Mouse (Mus musculus) brain, embryonic 14.5 days (tissue): ENCODE results near the gene Otub1. TPM values are rescaled to one million over a fixed set of nuclear protein-coding genes. Genes with fewer than 3 reads are reported as not detected.

ENCODE experiments used
- DNase-seq: peaks from one replicate; pipeline ENCODE4 v3.0.0-alpha.2; 2011; ENCODE audit warnings: low read depth
- CTCF ChIP-seq: fragments of 200-500 bp; IDR thresholded peaks from 2 replicates; pipeline ENCODE4 v1.5.1; 2012; ENCODE audit warnings: inconsistent platforms, mild to moderate bottlenecking, moderate library complexity, borderline replicate concordance; ENCODE audit not compliant: insufficient read depth, insufficient read length; ENCODE audit errors: extremely low read depth
- POLR2A ChIP-seq: fragments of 200-500 bp; IDR thresholded peaks from 2 replicates; pipeline ENCODE4 v1.6.1; 2012; ENCODE audit warnings: mild to moderate bottlenecking, inconsistent platforms, borderline replicate concordance; ENCODE audit not compliant: poor library complexity, insufficient read depth, insufficient read length, severe bottlenecking; ENCODE audit errors: extremely low read depth
- polyA plus RNA-seq: library from polyadenylated mRNA; depleted of rRNA; stranded (reverse); fragments of >200 nt; gene quantifications from 2 replicates; pipeline ENCODE4 v1.2.3, GENCODE M21; 2012; rRNA removed

Gene Otub1
- polyA plus RNA-seq = 209 and 213 TPM in 2 replicates

GRCm38 (mm10) chr19:7205753-7206736 is at the start of gene Otub1:
Gene Otub1, minus strand, starts transcription at chr19:7206316.
- DNase-seq = peak; percentile 98
- TF ChIP-seq POLR2A = peak; percentile 62; the same call in 1 of the 2 replicates
- TF ChIP-seq CTCF = no peak

DNA sequence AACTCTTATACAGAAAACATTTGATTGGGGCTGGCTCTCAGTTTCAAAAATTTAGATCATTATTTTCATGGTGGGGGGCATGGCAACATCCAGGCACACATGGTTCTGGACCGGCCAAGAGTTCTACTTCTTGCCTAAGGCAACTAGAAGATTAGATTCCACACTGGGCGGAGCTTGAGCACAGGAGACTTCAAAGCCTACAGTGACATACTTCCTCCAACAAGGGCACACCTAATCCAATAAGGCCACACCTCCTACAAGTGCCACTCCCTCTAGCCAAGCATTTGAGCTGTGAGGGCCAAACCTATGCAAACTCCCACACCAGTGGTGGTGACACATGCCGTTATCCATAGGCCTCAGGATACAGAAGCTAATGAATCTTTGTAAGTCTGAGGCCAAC is 39.9 kb upstream of the Otub1 start:
- TF ChIP-seq CTCF (no peak), POLR2A (no peak)
- DNase-seq = no peak

DNA sequence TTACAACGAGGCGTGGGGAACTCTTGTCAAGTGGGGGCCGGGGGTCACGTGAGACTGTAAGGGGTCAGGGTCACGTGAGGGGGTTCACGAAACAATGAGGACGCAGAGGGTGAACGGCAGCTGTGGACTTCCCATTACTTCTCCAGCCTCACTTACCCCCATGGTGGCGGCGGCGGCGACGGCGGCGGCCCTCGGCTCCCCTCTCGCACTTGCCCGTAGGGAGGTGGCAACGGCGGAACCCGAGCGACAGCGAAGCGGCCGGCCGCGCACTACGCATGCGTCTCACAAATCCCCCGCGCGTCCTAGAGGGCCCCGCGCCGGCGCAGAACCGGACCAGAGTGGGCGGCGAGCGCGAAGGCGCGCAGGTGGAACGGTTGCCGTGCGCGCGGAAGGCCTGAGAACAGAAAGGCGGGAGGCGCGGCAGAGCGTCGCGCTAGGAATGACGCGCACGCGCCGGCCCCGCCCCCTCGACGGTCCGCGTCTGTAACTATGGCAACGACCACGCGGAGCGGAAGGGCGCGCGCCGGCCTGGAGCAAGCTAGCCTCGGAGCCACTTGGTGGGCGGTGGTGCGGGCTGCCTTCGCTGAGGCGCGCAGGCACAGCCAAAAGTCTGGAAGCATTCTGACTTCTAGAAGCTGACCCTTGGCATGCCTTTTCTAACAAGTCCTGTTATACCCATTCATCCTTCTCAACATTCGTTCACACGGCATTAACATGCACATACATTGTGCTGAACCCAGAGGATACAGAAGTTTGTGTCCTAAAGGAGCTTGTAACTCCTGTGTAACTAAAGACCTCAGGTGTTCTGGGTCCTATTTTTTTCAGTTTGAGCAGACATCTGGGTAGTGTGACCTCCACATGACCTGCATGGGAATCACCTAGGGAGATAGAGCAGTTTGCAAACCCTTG is 34.9 kb upstream of the Otub1 start, which contains the start of gene Naa40:
Naa40 (minus strand) TSS at position 402 of the 909 bp plus-strand sequence.
- DNase-seq = peak; percentile 98
- peak; percentile 69 for TF ChIP-seq POLR2A
- TF ChIP-seq CTCF = no peak

DNA sequence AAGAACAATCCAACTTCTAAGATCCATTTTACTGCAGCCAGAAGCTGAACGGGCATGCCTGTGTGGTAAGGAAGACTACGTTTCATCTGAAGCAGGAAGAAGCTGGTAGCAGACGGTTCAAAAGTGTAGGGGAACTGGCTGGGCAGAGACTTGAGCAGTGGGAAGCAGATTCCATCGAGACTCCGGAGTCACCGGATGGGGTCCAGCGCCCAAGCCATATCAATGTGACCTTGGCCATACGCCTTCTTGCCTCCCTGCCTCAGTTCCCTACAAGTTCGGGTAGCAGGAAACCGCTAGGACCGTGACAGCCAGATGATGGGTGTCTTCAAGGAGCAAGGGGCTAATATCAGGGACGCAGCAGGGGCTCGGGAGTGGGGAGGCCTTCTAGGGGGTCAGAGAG is 34.2 kb upstream of the Otub1 start:
- peak; percentile 8 for DNase-seq
- no peak for TF ChIP-seq POLR2A
- TF ChIP-seq CTCF = no peak

GRCm38 (mm10) chr19:7239574-7239973 is 33.5 kb upstream of the Otub1 start:
- TF ChIP-seq POLR2A = no peak
- no peak for TF ChIP-seq CTCF
- no peak for DNase-seq

DNA sequence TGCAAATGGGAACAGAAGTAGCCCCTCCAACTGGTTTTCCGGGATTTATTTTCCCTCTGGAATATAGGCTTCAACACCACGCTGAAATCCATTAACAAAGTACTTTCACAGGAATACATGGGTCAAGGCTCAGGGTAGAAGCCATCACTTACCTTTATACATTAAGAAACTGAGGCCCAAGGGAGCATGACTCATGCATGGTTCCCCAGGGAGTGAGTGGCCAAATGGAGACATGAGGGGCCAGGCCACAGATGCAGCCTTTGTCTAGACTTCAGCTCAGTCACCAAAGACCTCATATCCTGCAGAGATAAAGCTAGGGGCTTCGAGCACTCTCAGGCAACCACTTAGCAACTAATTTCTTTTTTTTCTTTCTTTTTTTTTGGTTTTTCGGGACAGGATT is 30.6 kb upstream of the Otub1 start:
- TF ChIP-seq CTCF (no peak), POLR2A (no peak)
- no peak for DNase-seq

- DNase-seq = no peak
- TF ChIP-seq POLR2A (no peak), CTCF (no peak)
These were observed 29.9 kb upstream of the Otub1 start for GRCm38 (mm10) chr19:7236011-7236410.

GRCm38 (mm10) chr19:7235461-7235860 is 29.3 kb upstream of the Otub1 start:
- DNase-seq = no peak
- TF ChIP-seq POLR2A = no peak
- no peak for TF ChIP-seq CTCF

GRCm38 (mm10) chr19:7234537-7235221 is 28.6 kb upstream of the Otub1 start:
- peak; percentile 90 for DNase-seq
- no peak for TF ChIP-seq POLR2A
- TF ChIP-seq CTCF = peak; percentile 84

- DNase-seq = no peak
- TF ChIP-seq POLR2A (no peak), CTCF (no peak)
These were observed 20.4 kb upstream of the Otub1 start for GRCm38 (mm10) chr19:7226511-7226914.

DNA sequence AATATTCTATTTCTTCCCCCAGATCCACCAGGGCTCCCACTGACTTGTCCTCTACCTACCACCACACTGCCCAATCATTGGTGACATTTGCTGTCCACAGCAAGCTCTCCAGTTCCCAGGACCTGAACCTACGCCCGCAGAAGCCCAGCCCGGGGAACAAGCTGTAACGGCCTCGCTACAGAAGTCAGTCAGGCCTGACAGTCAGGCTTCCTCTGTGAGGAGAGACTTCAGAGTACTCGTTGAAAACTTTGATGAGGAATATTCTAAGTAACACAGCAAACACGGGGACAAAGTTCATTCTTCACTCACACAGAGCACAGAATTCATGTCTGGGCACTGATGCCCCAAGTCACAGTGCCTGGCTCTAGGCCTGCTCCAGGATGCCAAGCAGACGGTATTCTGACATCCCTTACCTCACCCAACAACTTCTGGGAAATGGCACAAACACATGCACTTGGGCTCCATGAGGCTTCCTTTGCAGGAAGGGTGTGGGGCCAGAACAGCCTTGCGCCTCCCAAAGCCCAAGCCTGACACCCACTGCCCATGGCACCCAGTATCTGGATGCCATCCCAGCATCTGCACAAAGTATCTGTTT is 19.1 kb upstream of the Otub1 start:
- DNase-seq = no peak
- TF ChIP-seq POLR2A = no peak
- no peak for TF ChIP-seq CTCF

DNA sequence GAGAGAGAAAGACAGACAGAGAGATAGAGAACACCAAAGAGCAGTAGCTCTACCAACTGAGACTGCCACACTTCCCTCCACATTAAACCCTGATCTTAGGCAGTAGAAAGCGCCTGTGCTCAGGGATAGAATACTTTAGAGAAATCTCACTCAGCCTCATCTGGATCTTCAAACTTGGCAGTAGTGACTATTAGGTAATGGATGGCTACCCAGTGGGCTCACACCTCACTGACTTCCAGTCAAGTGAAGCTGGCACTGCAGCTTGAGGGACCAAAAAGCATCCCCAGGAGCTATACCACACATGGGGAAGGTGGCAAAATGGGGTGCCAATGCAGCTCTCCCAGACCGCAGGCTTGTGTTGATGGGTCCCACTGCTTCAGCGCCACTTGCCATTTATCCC is 18.1 kb upstream of the Otub1 start:
- no peak for TF ChIP-seq POLR2A
- TF ChIP-seq CTCF = no peak
- no peak for DNase-seq

DNA sequence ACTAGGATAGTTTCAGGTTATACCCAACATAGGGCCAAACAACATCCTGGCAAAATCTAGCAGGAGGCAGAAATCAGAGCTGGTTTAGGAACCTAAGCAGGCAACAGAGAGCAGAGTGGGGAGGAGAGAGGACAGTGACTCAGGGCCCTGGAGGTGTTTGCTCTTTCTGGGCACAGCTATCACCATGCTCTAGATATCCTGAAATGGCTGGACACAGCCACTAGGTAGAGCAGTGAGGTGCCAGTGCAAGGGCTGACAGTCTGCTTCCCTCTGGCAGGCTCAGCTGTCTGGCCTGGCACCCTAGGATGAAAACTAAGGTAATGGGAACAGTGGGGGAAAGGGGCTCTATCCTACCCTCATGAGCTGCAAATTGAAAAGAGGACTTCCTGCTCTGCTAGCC is 17.4 kb upstream of the Otub1 start:
- no peak for TF ChIP-seq POLR2A
- TF ChIP-seq CTCF = no peak
- no peak for DNase-seq

GRCm38 (mm10) chr19:7222196-7222595 is 16.1 kb upstream of the Otub1 start:
- DNase-seq = no peak
- TF ChIP-seq CTCF (no peak), POLR2A (no peak)
